Mouse (Mus musculus) brain, embryonic 14.5 days (tissue): ENCODE results near the gene Cep112.

Source experiments
- CTCF ChIP-seq: fragments of 200-500 bp; IDR thresholded peaks from 2 replicates; pipeline ENCODE4 v1.5.1; 2012; ENCODE audit warnings: inconsistent platforms, mild to moderate bottlenecking, moderate library complexity, borderline replicate concordance; ENCODE audit not compliant: insufficient read depth, insufficient read length; ENCODE audit errors: extremely low read depth
- POLR2A ChIP-seq: fragments of 200-500 bp; IDR thresholded peaks from 2 replicates; pipeline ENCODE4 v1.6.1; 2012; ENCODE audit warnings: mild to moderate bottlenecking, inconsistent platforms, borderline replicate concordance; ENCODE audit not compliant: poor library complexity, insufficient read depth, insufficient read length, severe bottlenecking; ENCODE audit errors: extremely low read depth

DNA sequence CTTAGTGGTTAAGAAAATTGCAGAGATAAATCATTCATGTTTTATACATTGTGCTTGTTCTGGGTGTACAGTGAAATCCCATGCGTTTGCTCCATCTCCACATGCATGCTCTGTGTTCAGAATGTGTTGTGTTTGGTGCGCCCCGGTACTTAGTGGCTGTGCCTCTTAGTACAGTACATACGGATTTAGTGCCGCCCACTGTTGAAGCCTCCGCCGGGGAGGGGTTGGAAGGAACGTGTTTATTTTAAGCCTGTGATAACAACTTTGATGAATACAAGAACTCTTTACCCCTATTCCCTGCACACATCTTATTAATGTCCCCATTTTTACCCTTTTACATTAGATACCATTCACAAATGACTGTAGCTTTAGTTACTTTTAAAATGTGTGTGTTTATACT is 39.1 kb downstream of the Cep112 start:
- TF ChIP-seq CTCF: no peak
- TF ChIP-seq POLR2A: no peak
